Mouse (Mus musculus): ENCODE results near the gene Trmt1l. TPM values are rescaled to one million over a fixed set of nuclear protein-coding genes. Genes with fewer than 3 reads are reported as not detected.

The Trmt1l gene
- polyA plus RNA-seq (2012; rRNA removed), result 35.5 and 35.6 TPM in 2 replicates

DNA sequence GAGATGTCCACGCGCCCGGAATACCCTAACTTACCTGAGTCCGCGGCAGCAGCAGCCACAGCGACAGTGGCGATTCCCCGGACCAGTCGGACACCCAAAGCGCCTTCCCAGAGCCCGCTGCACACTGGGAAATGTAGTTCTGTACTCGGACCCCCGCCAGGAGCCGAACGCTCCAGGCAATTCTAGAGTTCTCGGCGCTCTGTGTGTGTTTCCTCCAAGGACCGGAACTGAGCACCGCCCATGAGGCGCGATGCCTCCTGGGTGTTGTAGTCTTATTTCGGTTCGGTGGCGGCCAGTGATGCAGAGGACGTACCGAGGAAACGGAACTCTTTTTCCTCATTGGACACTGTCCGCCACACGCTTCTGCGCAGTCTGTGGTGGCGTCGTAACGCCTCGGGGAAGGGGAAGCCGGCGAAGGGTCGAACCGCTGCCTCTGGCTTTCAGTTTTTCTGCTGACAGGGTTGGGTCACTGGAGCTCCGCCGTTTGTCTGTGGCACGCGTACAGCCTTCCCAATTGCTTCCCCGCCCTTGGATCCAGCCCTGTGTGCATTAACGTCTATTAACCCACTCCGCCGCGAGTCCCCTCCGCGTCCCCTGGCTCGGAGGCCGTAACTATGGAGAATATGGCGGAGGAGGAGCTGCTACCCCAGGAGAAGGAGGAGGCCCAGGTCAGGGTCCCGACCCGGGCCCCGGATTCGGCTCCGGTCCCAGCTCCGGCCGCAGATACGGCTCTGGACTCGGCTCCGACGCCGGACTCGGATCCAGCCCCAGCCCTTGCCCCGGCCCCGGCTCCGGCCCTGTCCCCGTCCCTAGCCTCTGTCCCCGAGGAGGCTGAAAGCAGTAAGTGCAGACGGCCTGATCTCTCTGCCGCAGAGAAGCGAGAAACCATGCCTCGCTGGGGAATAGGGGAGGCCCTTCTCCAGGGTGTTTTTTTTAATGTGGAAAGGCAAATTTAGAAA, at the start of gene Trmt1l, which contains the start of gene Swt1:
Trmt1l (plus strand) TSS at position 280 of the 959 bp plus-strand sequence.
Swt1 (minus strand) TSS at position 193 of the 959 bp plus-strand sequence.

DNA sequence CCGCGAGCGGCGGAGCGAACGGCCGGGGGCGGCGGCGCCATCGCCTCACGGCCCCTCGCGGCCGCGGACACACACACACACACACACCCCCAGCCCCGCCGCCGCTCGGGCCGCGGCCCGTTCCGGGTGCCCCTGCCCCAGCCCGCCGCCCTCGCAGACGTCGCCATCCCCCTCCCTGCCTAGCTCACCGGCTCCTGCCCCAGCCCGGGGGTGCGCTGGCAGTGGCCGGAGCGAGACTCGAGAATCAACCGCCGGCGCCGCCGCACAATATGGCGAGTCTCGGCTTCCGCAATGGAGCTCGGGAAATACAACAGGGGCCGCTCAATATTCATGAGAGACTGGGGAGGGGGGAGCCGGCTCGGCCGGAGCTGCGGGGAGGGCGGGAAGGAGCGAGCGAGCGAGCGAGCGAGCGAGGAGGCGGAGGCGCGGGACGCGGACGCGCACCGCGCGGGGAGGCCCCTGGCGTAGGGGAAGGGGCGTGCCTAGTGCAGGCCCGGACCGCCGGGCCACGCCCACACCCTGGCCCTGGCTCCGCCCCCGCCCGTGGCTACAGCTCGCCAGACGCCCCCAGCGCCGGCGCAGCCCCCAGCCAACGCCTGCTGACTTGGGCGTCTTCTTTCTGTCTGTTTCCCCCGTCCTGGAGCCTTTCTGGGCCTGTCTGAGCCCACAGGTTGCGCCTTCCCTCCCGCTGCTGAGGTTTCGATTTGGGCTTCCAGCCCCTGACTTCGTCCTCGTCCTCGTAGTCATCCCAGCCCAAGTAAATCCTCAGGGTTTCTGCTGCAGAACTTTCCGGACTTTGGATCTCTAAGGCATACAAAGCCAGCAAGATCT, 72.4 kb downstream of the Trmt1l start, which contains the start of gene Rnf2:
Rnf2 (minus strand) TSS at position 425 of the 831 bp plus-strand sequence.

Other genes with a start within 250 kb of the Trmt1l start
- 0.30 and 0.78 TPM in 2 replicates for gene Gm47985, start 246.0 kb upstream of the Trmt1l start, polyA plus RNA-seq (2012; rRNA removed)
- 0.18 and 0.32 TPM in 2 replicates for gene Gm8947, start 236.2 kb upstream of the Trmt1l start, polyA plus RNA-seq (2012; rRNA removed)
- gene Gm47995, start 230.1 kb upstream of the Trmt1l start, polyA plus RNA-seq (2012; rRNA removed), result 0.22 and 0.29 TPM in 2 replicates
- 0.20 and 0.47 TPM in 2 replicates for gene 3110040M04Rik, start 224.4 kb upstream of the Trmt1l start, polyA plus RNA-seq (2012; rRNA removed)
- gene Gm47996, start 218.4 kb upstream of the Trmt1l start, polyA plus RNA-seq (2012; rRNA removed), result 0.14 and 0.19 TPM in 2 replicates
- 303 and 311 TPM in 2 replicates for gene Ivns1abp, start 84.1 kb upstream of the Trmt1l start, polyA plus RNA-seq (2012; rRNA removed)
- 21.7 and 29.8 TPM in 2 replicates for gene Swt1, start 87 bp upstream of the Trmt1l start, polyA plus RNA-seq (2012; rRNA removed)
- 101 and 136 TPM in 2 replicates for gene Rnf2, start 72.4 kb downstream of the Trmt1l start, polyA plus RNA-seq (2012; rRNA removed)
- gene Fam129a, start 142.6 kb downstream of the Trmt1l start, polyA plus RNA-seq (2012; rRNA removed), result 0.66 and 1.1 TPM in 2 replicates

Measured in central nervous system, embryonic 11.5 days (tissue).